Mouse (Mus musculus) gastrocnemius, adult 18-20 months (tissue): ENCODE data around the gene Zfp668. TPM values are rescaled to one million over a fixed set of nuclear protein-coding genes. Genes with fewer than 3 reads are reported as not detected.

Experiments used
- total RNA-seq, 2 experiments: library from RNA; stranded (reverse); gene quantifications; 2 replicates each; pipeline ENCODE4 v1.2.3; 2021

The Zfp668 gene
- total RNA-seq, 2 experiments from 2014 or later: 3.2 to 4.1 TPM

Other genes with a start within 250 kb of the Zfp668 start
- gene Bcl7c, start 167.9 kb downstream of the Zfp668 start, total RNA-seq: 10 to 100 TPM; 26.2 to 37.9 TPM
- 10 to 100 TPM; 17.3 to 17.5 TPM for gene Ctf1, start 164.1 kb downstream of the Zfp668 start, total RNA-seq
- not detected for gene Ctf2, start 144.7 kb downstream of the Zfp668 start, total RNA-seq
- gene Fbxl19, start 132.3 kb downstream of the Zfp668 start, total RNA-seq: 1 to 10 TPM; 1.4 to 1.7 TPM
- 10 to 100 TPM; 11.4 TPM for gene Orai3, start 107.0 kb downstream of the Zfp668 start, total RNA-seq
- gene Setd1a, start 100.2 kb downstream of the Zfp668 start, total RNA-seq: 10 to 100 TPM; 16.2 to 17.6 TPM
- 1 to 10 TPM in 1 of 2 experiments, under 1 TPM in 1; 0.78 to 2.0 TPM for gene Gm49388, start 91.2 kb downstream of the Zfp668 start, total RNA-seq
- gene Hsd3b7, start 76.2 kb downstream of the Zfp668 start, total RNA-seq: 1 to 10 TPM; 4.2 TPM
- gene Stx4a, start 52.5 kb downstream of the Zfp668 start, total RNA-seq: 10 to 100 TPM; 46.4 to 56.7 TPM
- gene Stx1b, start 52.3 kb downstream of the Zfp668 start, total RNA-seq: 1 to 10 TPM in 1 of 2 experiments, under 1 TPM in 1; 0.74 to 1.2 TPM
- gene Zfp646, start 607 bp downstream of the Zfp668 start, total RNA-seq: 10 to 100 TPM; 12.4 to 12.6 TPM
- gene Prss53, start 14.1 kb upstream of the Zfp668 start, total RNA-seq: 1 to 10 TPM; 1.9 TPM
- gene Gm21974, start 18.6 kb upstream of the Zfp668 start, total RNA-seq: not detected
- gene Vkorc1, start 18.8 kb upstream of the Zfp668 start, total RNA-seq: 1 to 10 TPM; 7.5 to 9.9 TPM
- 100 to 1,000 TPM; 169 to 173 TPM for gene Bckdk, start 27.3 kb upstream of the Zfp668 start, total RNA-seq
- 10 to 100 TPM; 23.1 to 24.7 TPM for gene Kat8, start 35.7 kb upstream of the Zfp668 start, total RNA-seq
- not detected for gene Prss8, start 53.3 kb upstream of the Zfp668 start, total RNA-seq
- gene Prss36, start 69.9 kb upstream of the Zfp668 start, total RNA-seq: 1 to 10 TPM; 6.1 to 7.1 TPM
- 10 to 100 TPM; 83.3 to 92.1 TPM for gene Fus, start 90.6 kb upstream of the Zfp668 start, total RNA-seq
- under 1 TPM; 0.16 to 0.55 TPM for gene Pycard, start 117.0 kb upstream of the Zfp668 start, total RNA-seq
- 100 to 1,000 TPM; 195 to 222 TPM for gene Trim72, start 127.1 kb upstream of the Zfp668 start, total RNA-seq
- 1 to 10 TPM; 1.2 to 1.8 TPM for gene Itgam, start 185.8 kb upstream of the Zfp668 start, total RNA-seq
- not detected for gene Gm49368, start 185.9 kb upstream of the Zfp668 start, total RNA-seq